Mouse (Mus musculus) heart, adult 2 months (tissue): ENCODE data around the gene Phf14.

ENCODE experiments used
- CTCF ChIP-seq: fragments of 200-600 bp; IDR thresholded peaks from 2 replicates; pipeline ENCODE4 v1.8.1; 2022; ENCODE audit warnings: antibody characterized with exemption, mild to moderate bottlenecking, moderate library complexity
- POLR2A ChIP-seq: fragments of 200-500 bp; IDR thresholded peaks from 2 replicates; pipeline ENCODE4 v1.6.1; 2011; ENCODE audit warnings: mild to moderate bottlenecking, low read depth, low read length, control low read depth; ENCODE audit not compliant: insufficient read depth

DNA sequence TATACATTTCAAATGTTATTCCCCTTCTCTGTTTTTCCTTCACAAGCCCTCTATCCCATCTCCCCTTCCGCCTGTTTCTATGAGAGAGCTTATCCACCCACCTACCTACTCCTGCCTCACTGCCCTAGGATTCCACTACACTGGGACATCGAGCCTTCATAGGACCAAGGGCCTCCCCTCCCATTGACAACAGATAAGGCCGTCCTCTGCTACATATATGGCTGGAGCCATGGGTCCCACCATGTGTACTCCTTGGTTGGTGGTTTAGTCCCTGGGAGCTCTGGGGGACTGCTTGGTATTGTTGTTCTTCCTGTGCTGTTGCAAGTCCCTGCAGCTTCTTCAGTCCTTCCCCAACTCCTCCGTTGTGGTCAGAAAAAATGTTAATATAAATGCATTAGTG lies 97.8 kb downstream of the Phf14 start:
- TF ChIP-seq POLR2A (no peak), CTCF (no peak)
